Mouse (Mus musculus): ENCODE measurements around the gene Ifnk. TPM values are rescaled to one million over a fixed set of nuclear protein-coding genes. Genes with fewer than 3 reads are reported as not detected.

Ifnk gene
- total RNA-seq, 1 experiment from 2014 or later = not detected

GRCm38 (mm10) chr4:35192725-35193124 lies 40.9 kb downstream of the Ifnk start:
- no peak for DNase-seq

- DNase-seq = no peak
Observed at GRCm38 (mm10) chr4:35201700-35202099, 49.8 kb downstream of the Ifnk start.

Other genes with a start within 250 kb of the Ifnk start
- 20.2 and 21.0 TPM in 2 replicates for gene Mob3b, start 5.4 kb downstream of the Ifnk start, total RNA-seq (2021)
- gene C9orf72, start 74.1 kb downstream of the Ifnk start, total RNA-seq (2021) = 15.6 and 16.7 TPM in 2 replicates

Data from adrenal gland, postnatal 14 days (tissue).